Mouse (Mus musculus) hindbrain, embryonic 11.5 days (tissue): ENCODE results near the gene Gsto2. TPM values are rescaled to one million over a fixed set of nuclear protein-coding genes. Genes with fewer than 3 reads are reported as not detected.

Source experiments
- ATAC-seq: fragments of 200-750 bp; cut with Nextera tagmentation; 2 replicates; pipeline ENCODE4 v1.8.0; 2017; ENCODE audit warnings: mild to moderate bottlenecking, moderate TSS enrichment, moderate library complexity; ENCODE audit not compliant: low FRiP score
- DNase-seq: peaks from one replicate; pipeline ENCODE4 v3.0.0-alpha.2; 2015; ENCODE audit warnings: low spot score
- H3K27ac ChIP-seq: fragments of 300-500 bp; sonication (generic); 2 replicates; pipeline ENCODE4 v1.5.1; 2014; ENCODE audit warnings: mild to moderate bottlenecking, low read depth, low read length
- H3K27me3 ChIP-seq: fragments of 300-500 bp; sonication (generic); 2 replicates; pipeline ENCODE4 v1.6.1; 2014; ENCODE audit warnings: mild to moderate bottlenecking, low read length, moderate library complexity, mixed read lengths; ENCODE audit not compliant: control insufficient read depth, insufficient read depth
- H3K36me3 ChIP-seq: fragments of 300-500 bp; sonication (generic); 2 replicates; pipeline ENCODE4 v1.6.1; 2014; ENCODE audit warnings: mild to moderate bottlenecking, low read length, moderate library complexity, mixed read lengths; ENCODE audit not compliant: control insufficient read depth, insufficient read depth
- H3K4me1 ChIP-seq: fragments of 300-500 bp; sonication (generic); replicated peaks from 2 replicates; pipeline ENCODE4 v1.6.1; 2014; ENCODE audit warnings: low read length, mixed read lengths; ENCODE audit not compliant: control insufficient read depth, insufficient read depth
- H3K4me2 ChIP-seq: fragments of 300-500 bp; sonication (generic); replicated peaks from 2 replicates; pipeline ENCODE4 v1.6.1; 2014; ENCODE audit warnings: mild to moderate bottlenecking, low read depth, low read length
- H3K4me3 ChIP-seq: fragments of 300-500 bp; sonication (generic); 2 replicates; pipeline ENCODE4 v1.5.1; 2014; ENCODE audit warnings: low read depth, low read length
- H3K9ac ChIP-seq: fragments of 300-500 bp; sonication (generic); 2 replicates; pipeline ENCODE4 v1.6.1; 2014; ENCODE audit warnings: low read depth, low read length
- H3K9me3 ChIP-seq: fragments of 300-500 bp; sonication (generic); 2 replicates; pipeline ENCODE4 v1.6.1; 2016; ENCODE audit warnings: low read length; ENCODE audit not compliant: control insufficient read depth
- WGBS: fragments of 180-500 bp; shearing (Covaris S2); extraction: QIAGEN DNeasy Blood & Tissue Kit; methylation state at CpG from one replicate; pipeline ENCODE4 v1.1.7; 2014; 5-methylcytosine and 5-hydroxymethylcytosine counted together
- polyA plus RNA-seq: library from polyadenylated mRNA; unstranded; fragments of >200 nt; fragmentation: Nextera tagmentation; extraction: Ambion mirVana; gene quantifications from 2 replicates; pipeline ENCODE4 v1.2.1, GENCODE M21; 2014

Gene Gsto2
- polyA plus RNA-seq, 1 experiment from 2014 or later: 0.77 TPM

- H3K4me2 ChIP-seq: no peak overlapping the region
- H3K4me1 ChIP-seq: peaks cover 5% of the 10 kb centered on the region
- no peak for ATAC-seq
- no peak for DNase-seq
- H3K27ac ChIP-seq: no peak overlapping the region
- no peak overlapping the region for H3K4me3 ChIP-seq
- H3K36me3 ChIP-seq: no peaks in the 10 kb centered on the region
- no peaks in the 10 kb centered on the region for H3K9me3 ChIP-seq
- H3K27me3 ChIP-seq: no peaks in the 10 kb centered on the region
- WGBS: 92% methylated on average over 9 of the region's 9 CpGs
- no peak overlapping the region for H3K9ac ChIP-seq
Observed at GRCm38 (mm10) chr19:47907596-47907995, 42.3 kb downstream of the Gsto2 start.

GRCm38 (mm10) chr19:47908961-47909371, 43.6 kb downstream of the Gsto2 start:
- Histone ChIP-seq H3K36me3 (no peaks in the 10 kb centered on the region), H3K4me3 (no peak overlapping the region), H3K27ac (peak overlapping the region; percentile 93), H3K4me1 (peaks cover 5% of the 10 kb centered on the region), H3K27me3 (no peaks in the 10 kb centered on the region), H3K9me3 (no peaks in the 10 kb centered on the region), H3K9ac (peak overlapping the region; percentile 83; the same call in 1 of the 2 replicates), H3K4me2 (peak overlapping the region; percentile 39)
- DNase-seq: peak; percentile 14
- WGBS: 40% methylated on average over 6 of the region's 6 CpGs
- ATAC-seq: peak; percentile 60; the same call in 1 of the 2 replicates

GRCm38 (mm10) chr19:47909387-47910116, 44.2 kb downstream of the Gsto2 start:
- H3K27ac ChIP-seq: peak overlapping the region; percentile 93
- peaks cover 5% of the 10 kb centered on the region for H3K4me1 ChIP-seq
- WGBS: 4% methylated on average over 10 of the region's 10 CpGs
- H3K36me3 ChIP-seq: no peaks in the 10 kb centered on the region
- peak overlapping the region; percentile 24 for H3K4me3 ChIP-seq
- H3K9ac ChIP-seq: peak overlapping the region; percentile 83
- H3K27me3 ChIP-seq: no peaks in the 10 kb centered on the region
- peak; percentile 76 for DNase-seq
- H3K9me3 ChIP-seq: no peaks in the 10 kb centered on the region
- peak; percentile 84 for ATAC-seq
- peak overlapping the region; percentile 39 for H3K4me2 ChIP-seq

GRCm38 (mm10) chr19:47910117-47910618, 44.8 kb downstream of the Gsto2 start:
- Histone ChIP-seq H3K27ac (peak overlapping the region; percentile 93), H3K4me1 (peaks cover 5% of the 10 kb centered on the region), H3K27me3 (no peaks in the 10 kb centered on the region), H3K9me3 (no peaks in the 10 kb centered on the region), H3K36me3 (no peaks in the 10 kb centered on the region), H3K4me2 (peak overlapping the region; percentile 39; the same call in 1 of the 2 replicates), H3K9ac (no peak overlapping the region; the same call in 1 of the 2 replicates), H3K4me3 (no peak overlapping the region)
- no peak for ATAC-seq
- 41% methylated on average over 4 of the region's 4 CpGs for WGBS
- peak; percentile 18 for DNase-seq

- no peak overlapping the region; the same call in 1 of the 2 replicates for H3K27ac ChIP-seq
- DNase-seq (no peak), ATAC-seq (no peak)
- no peaks in the 10 kb centered on the region for H3K27me3 ChIP-seq
- 97% methylated on average over 4 of the region's 4 CpGs for WGBS
- no peak overlapping the region for H3K9ac ChIP-seq
- H3K4me2 ChIP-seq: no peak overlapping the region
- H3K4me1 ChIP-seq: peaks cover 5% of the 10 kb centered on the region
- H3K36me3 ChIP-seq: no peaks in the 10 kb centered on the region
- H3K9me3 ChIP-seq: no peaks in the 10 kb centered on the region
- H3K4me3 ChIP-seq: no peak overlapping the region
Observed at GRCm38 (mm10) chr19:47910751-47911150, 45.4 kb downstream of the Gsto2 start.

- Histone ChIP-seq H3K27ac (no peak overlapping the region), H3K4me1 (peaks cover 16% of the 10 kb centered on the region), H3K4me3 (no peak overlapping the region), H3K4me2 (no peak overlapping the region), H3K27me3 (no peaks in the 10 kb centered on the region), H3K36me3 (no peaks in the 10 kb centered on the region), H3K9ac (no peak overlapping the region), H3K9me3 (no peaks in the 10 kb centered on the region)
- WGBS: 90% methylated on average over 7 of the region's 7 CpGs
- DNase-seq (no peak), ATAC-seq (no peak)
Observed at GRCm38 (mm10) chr19:47913344-47913743, 48.0 kb downstream of the Gsto2 start.

- Histone ChIP-seq H3K27ac (no peak overlapping the region), H3K9me3 (no peaks in the 10 kb centered on the region), H3K4me2 (no peak overlapping the region), H3K4me1 (peaks cover 10% of the 10 kb centered on the region), H3K36me3 (no peaks in the 10 kb centered on the region), H3K9ac (no peak overlapping the region), H3K4me3 (no peak overlapping the region), H3K27me3 (no peaks in the 10 kb centered on the region)
- DNase-seq: no peak
- ATAC-seq: no peak
- WGBS: 95% methylated on average over 4 of the region's 4 CpGs
Observed at GRCm38 (mm10) chr19:47914191-47914590, 48.9 kb downstream of the Gsto2 start.

- no peak for DNase-seq
- WGBS: 92% methylated on average over 4 of the region's 4 CpGs
- no peaks in the 10 kb centered on the region for H3K36me3 ChIP-seq
- H3K27me3 ChIP-seq: no peaks in the 10 kb centered on the region
- peaks cover 13% of the 10 kb centered on the region for H3K4me1 ChIP-seq
- H3K27ac ChIP-seq: no peak overlapping the region
- no peaks in the 10 kb centered on the region for H3K9me3 ChIP-seq
- no peak for ATAC-seq
- no peak overlapping the region for H3K4me2 ChIP-seq
- H3K9ac ChIP-seq: no peak overlapping the region
- no peak overlapping the region for H3K4me3 ChIP-seq
Observed at GRCm38 (mm10) chr19:47915251-47915650, 49.9 kb downstream of the Gsto2 start.

GRCm38 (mm10) chr19:47917396-47917795, 52.1 kb downstream of the Gsto2 start:
- H3K27ac ChIP-seq: no peak overlapping the region
- H3K4me2 ChIP-seq: peak overlapping the region; percentile 76
- no peaks in the 10 kb centered on the region for H3K36me3 ChIP-seq
- no peaks in the 10 kb centered on the region for H3K9me3 ChIP-seq
- peaks cover 13% of the 10 kb centered on the region for H3K4me1 ChIP-seq
- peak overlapping the region; percentile 73; the same call in 1 of the 2 replicates for H3K4me3 ChIP-seq
- no peak for ATAC-seq
- H3K27me3 ChIP-seq: no peaks in the 10 kb centered on the region
- peak overlapping the region; percentile 78; the same call in 1 of the 2 replicates for H3K9ac ChIP-seq
- DNase-seq: no peak
- WGBS: 31% methylated on average over 4 of the region's 4 CpGs
